Mouse (Mus musculus): ENCODE measurements at regions not wholly inside any gene's neighbourhood (a gene's known extent, or its start where the extent isn't known, plus 50 kb on each side); places are given as distances from the start of the nearest gene placed in this dataset.
A peak's percentile ranks its signal among the peaks of the same experiment; 100 is the strongest.

DNA sequence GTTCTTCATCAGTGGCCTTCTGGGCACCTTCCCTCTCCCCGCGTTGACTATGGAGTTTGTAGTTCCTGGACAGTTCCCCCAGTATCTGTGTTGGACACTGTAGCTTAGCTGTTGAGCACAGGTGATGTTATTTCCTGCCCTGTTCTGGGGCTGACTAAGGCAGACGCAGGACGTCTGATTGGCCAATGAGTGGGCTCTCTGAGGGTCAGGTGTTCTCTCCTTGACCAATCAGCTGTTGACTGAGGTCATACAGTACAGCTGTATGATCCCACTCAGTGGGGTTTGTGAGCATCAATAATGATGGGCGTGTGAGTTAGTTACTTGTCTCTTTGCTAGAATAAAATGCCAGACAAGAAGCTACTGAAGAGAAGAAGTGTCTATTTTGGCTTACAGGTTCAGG lies 91.6 kb upstream of the Zc3h12a start:
- no peak overlapping the region for H3K9ac ChIP-seq (replicated peaks)
- no peak overlapping the region for H3K4me2 ChIP-seq (replicated peaks)
- H3K27me3 ChIP-seq: peaks cover 32% of the 10 kb centered on the region
- H3K27ac ChIP-seq (replicated peaks): no peak overlapping the region
- 95% methylated on average over 5 of the region's 5 CpGs for WGBS
- H3K4me1 ChIP-seq: no peaks in the 10 kb centered on the region
- ATAC-seq (ENCODE audit: low FRiP score, low read depth): no peak
- H3K4me3 ChIP-seq: no peak overlapping the region
- H3K9me3 ChIP-seq: peaks cover 8% of the 10 kb centered on the region
- H3K36me3 ChIP-seq: no peaks in the 10 kb centered on the region

DNA sequence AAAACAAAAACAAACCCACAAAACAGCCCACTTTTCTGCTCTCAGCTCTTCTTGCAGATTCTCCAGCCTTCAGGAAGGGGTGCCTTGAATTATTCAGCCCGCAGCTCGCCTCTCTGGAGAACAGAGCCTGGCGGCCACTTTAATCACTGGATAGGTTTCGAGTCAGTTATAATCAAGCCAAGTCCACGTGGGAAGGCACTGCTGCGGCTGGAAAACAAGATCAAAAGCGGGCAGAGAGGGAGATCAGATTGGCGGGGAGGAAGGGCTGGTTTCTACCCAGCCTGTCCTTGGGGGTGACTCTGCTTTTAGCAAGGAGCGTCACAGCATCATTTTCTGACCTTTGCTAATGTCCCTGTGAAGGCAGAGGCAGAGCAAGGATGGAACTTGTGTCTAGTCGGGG lies 86.7 kb upstream of the Zc3h12a start:
- H3K9me3 ChIP-seq: peaks cover 8% of the 10 kb centered on the region
- no peak for ATAC-seq (ENCODE audit: low FRiP score, low read depth)

DNA sequence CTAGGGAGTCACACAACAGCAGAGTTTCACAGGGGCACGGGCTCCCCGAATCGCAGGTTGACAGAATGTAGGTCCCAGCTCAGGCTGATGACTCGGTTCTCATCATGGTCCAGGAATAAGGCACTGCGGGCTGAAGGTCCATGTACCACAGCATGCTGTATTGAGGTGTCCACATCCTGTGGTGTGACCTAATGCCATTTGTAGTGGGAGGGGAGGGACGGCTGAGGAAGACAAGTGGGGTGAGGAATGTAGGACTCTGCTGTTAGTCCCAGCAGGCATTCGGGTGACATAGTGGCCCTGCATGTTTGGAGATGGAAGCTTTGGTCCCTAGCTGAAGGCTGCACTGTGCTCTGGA lies 84.5 kb upstream of the Zc3h12a start:
- no peak for ATAC-seq (ENCODE audit: low FRiP score, low read depth)
- 0 out of 2 replicates have a peak, but pooled peaks cover 2% of the 10 kb centered on the region for H3K4me1 ChIP-seq

More for the DNA sequence above, 86.7 kb upstream of the Zc3h12a start:
- WGBS: 59% methylated on average over 10 of the region's 10 CpGs
- no peak overlapping the region for H3K4me3 ChIP-seq
- no peak overlapping the region for H3K9ac ChIP-seq (replicated peaks)
- peaks cover 23% of the 10 kb centered on the region for H3K27me3 ChIP-seq
- 0 out of 2 replicates have a peak overlapping the region, but pooled peaks have one; percentile 15 for H3K27ac ChIP-seq (replicated peaks)
- 0 out of 2 replicates have a peak, but pooled peaks cover 2% of the 10 kb centered on the region for H3K4me1 ChIP-seq
- H3K4me2 ChIP-seq (replicated peaks): no peak overlapping the region
- no peaks in the 10 kb centered on the region for H3K36me3 ChIP-seq

DNA sequence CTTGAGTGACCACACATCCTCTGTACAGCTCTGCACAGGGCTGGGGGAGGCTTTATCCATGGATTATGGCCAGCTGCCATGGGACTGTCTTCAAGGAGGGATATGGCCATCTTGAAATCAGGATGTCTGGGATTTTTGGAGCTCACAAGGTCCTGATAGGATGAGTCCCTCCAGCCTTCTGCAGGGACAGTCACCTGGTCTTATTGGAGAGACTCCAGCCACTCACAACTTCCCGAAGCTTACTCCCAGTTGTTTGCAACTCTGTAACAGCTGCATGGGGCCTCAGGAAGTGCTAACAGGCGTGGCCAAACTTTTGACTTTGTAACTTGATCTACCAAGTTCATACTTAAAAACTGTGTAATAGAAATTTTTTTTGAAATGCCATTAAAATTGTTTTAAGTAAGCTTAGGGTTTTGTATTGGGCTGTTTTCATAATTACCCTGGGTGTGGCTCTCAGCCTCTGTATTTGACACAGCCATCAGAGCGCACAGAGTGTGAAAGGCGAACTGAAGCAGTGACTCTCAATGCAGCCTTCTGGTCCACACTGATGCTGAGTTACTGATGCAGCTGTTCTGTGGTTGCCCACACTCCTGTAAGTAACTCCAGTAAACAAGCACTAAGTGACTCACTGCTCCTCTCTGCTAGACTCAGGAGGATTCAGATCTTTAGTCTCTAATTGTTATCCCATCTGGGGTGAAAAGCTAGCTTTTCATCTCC lies 84.0 kb upstream of the Zc3h12a start:
- no peak overlapping the region for H3K9ac ChIP-seq (replicated peaks)
- H3K36me3 ChIP-seq: no peaks in the 10 kb centered on the region
- ATAC-seq (ENCODE audit: low FRiP score, low read depth): no peak
- H3K27ac ChIP-seq (replicated peaks): no peak overlapping the region
- 70% methylated on average over 4 of the region's 4 CpGs for WGBS
- no peak overlapping the region for H3K4me2 ChIP-seq (replicated peaks)
- peaks cover 11% of the 10 kb centered on the region; the same call in 1 of the 2 replicates for H3K27me3 ChIP-seq
- no peak overlapping the region for H3K4me3 ChIP-seq
- peaks cover 8% of the 10 kb centered on the region for H3K9me3 ChIP-seq
- 0 out of 2 replicates have a peak, but pooled peaks cover 2% of the 10 kb centered on the region for H3K4me1 ChIP-seq

More for the DNA sequence above, 84.5 kb upstream of the Zc3h12a start:
- Histone ChIP-seq H3K4me2 (replicated peaks) (no peak overlapping the region), H3K27ac (replicated peaks) (no peak overlapping the region), H3K27me3 (peaks cover 11% of the 10 kb centered on the region; the same call in 1 of the 2 replicates), H3K36me3 (no peaks in the 10 kb centered on the region), H3K9me3 (peaks cover 8% of the 10 kb centered on the region), H3K4me3 (no peak overlapping the region), H3K9ac (replicated peaks) (no peak overlapping the region)
- 57% methylated on average over 7 of the region's 7 CpGs for WGBS

DNA sequence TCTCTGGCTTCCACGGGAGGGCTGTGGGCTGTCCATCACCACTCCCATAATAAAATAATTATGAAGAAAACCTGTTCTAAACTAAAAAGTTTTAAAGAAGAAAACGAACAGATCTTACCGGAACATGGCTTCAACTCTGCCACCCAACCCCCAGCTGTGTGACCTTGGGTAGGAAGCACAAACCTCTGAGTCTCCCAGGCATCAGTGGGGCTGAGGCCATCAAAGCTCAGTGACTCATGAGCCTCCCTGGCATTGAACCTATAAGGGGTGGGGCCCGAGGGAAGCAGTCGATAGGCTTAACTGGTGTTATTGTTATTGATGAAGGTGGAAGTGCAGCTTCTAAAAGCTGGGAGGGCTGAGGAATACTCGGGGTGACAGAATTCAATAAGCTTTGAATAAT lies 83.1 kb upstream of the Zc3h12a start:
- Histone ChIP-seq H3K27ac (replicated peaks) (no peak overlapping the region), H3K27me3 (peaks cover 11% of the 10 kb centered on the region; the same call in 1 of the 2 replicates), H3K4me3 (no peak overlapping the region), H3K9me3 (peaks cover 4% of the 10 kb centered on the region), H3K4me2 (replicated peaks) (no peak overlapping the region), H3K9ac (replicated peaks) (no peak overlapping the region), H3K4me1 (0 out of 2 replicates have a peak, but pooled peaks cover 2% of the 10 kb centered on the region), H3K36me3 (no peaks in the 10 kb centered on the region)
- no peak for ATAC-seq (ENCODE audit: low FRiP score, low read depth)
- WGBS: 77% methylated on average over 6 of the region's 6 CpGs

DNA sequence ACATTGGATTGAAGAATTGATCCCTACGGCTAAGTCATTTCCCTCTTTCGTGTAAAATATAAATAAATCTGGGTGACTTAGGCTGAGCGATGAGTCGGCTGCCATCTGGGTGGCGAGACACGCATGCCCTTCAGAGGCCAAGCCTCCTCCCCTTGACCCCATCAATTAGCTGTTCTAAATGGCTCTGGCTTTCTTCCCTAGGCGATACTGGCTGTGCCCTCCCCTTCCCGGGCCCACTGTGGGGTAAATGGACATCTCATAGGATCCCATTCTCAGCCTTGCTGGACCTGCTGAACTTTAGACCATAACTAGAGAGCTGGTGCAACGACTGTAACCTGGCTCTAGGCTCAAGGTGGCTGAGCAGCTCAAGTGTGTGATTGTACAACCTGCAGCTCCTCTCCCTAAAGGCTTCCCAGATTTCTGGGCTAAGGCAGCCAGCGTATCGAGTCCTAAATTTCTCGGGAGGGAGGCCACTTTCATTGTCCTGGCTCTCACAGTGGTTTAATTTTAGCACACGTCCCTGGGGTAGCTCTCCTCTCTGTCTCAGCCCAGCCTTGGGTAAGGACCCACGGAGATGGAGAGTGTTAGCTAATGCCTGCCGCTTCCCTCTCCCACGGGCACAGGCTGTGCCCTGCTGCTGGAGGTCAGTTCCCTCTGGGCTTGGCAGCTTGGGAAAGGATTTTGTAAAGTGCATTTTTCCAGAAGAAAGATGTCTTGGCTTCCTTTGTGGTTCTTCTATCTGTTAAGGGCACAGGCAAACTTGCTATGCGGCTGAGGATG lies 80.7 kb upstream of the Zc3h12a start:
- WGBS: 79% methylated on average over 17 of the region's 17 CpGs
- no peak overlapping the region for H3K4me2 ChIP-seq (replicated peaks)
- no peak overlapping the region for H3K4me3 ChIP-seq
- no peaks in the 10 kb centered on the region for H3K4me1 ChIP-seq
- no peak overlapping the region for H3K9ac ChIP-seq (replicated peaks)
- H3K36me3 ChIP-seq: no peaks in the 10 kb centered on the region
- H3K27me3 ChIP-seq: peaks cover 13% of the 10 kb centered on the region
- no peak overlapping the region for H3K27ac ChIP-seq (replicated peaks)
- H3K9me3 ChIP-seq: no peaks in the 10 kb centered on the region
- no peak for ATAC-seq (ENCODE audit: low FRiP score, low read depth)

DNA sequence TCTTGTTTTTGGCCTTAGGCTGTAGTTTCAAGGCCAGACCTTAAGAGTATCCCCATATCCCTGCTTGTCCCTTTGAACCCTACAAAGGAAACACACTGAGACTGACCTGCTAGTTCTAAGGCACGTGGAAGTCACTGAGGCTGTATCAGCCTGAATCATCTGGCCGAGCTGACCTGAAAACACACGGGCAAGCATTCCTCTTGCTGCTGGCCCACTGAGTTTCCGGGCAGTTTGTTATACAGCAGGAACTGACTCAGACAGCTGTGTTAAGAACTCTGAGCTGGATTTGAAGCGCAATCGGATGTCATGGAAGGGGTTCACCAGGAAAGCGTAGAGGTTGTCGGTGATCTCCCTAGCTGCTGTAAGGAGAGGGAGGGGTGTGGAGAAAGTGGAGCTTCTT lies 75.9 kb upstream of the Zc3h12a start:
- no peak overlapping the region for H3K4me2 ChIP-seq (replicated peaks)
- H3K27ac ChIP-seq (replicated peaks): no peak overlapping the region
- H3K4me3 ChIP-seq: no peak overlapping the region
- H3K9me3 ChIP-seq: no peaks in the 10 kb centered on the region
- 91% methylated on average over 8 of the region's 8 CpGs for WGBS
- no peaks in the 10 kb centered on the region for H3K36me3 ChIP-seq
- H3K27me3 ChIP-seq: peaks cover 31% of the 10 kb centered on the region
- ATAC-seq (ENCODE audit: low FRiP score, low read depth): no peak
- H3K4me1 ChIP-seq: 0 out of 2 replicates have a peak, but pooled peaks cover 4% of the 10 kb centered on the region
- H3K9ac ChIP-seq (replicated peaks): no peak overlapping the region

DNA sequence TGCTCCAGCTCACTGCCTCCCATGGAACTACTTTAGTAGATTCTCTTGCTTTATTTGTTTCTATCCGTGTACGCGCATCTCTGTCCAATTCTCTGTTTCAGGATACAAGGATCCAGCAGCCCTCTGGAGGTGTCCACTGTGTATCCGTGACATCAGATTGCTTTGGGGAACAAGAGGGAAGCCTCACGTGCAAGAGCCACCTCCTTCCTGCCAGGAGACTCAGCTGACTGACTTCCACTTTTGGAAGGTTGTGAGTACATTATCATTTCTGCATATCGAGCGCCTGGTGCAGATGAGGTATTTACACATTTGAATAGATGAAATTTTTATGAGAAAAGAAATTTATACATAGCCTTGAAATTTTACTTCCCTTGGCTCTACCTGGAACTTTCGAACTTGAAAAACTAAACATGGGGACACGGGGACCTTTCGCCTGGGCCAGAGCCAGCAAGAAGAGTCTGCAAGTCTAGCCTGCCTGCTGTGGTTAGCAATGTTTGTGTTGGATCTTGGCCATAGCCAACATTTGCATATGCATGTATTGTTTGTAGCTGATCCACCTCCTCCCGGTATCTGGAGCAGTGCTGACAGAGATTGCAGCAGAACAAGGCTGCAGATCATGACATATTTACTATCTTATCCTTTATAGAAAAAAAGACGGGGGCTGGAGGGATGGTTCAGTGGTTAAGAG lies 74.1 kb upstream of the Zc3h12a start:
- H3K9me3 ChIP-seq: no peaks in the 10 kb centered on the region
- no peaks in the 10 kb centered on the region for H3K36me3 ChIP-seq
- peaks cover 10% of the 10 kb centered on the region; the same call in 1 of the 2 replicates for H3K4me1 ChIP-seq
- H3K9ac ChIP-seq (replicated peaks): no peak overlapping the region
- H3K27ac ChIP-seq (replicated peaks): no peak overlapping the region
- ATAC-seq (ENCODE audit: low FRiP score, low read depth): no peak
- 87% methylated on average over 12 of the region's 12 CpGs for WGBS
- peaks cover 49% of the 10 kb centered on the region for H3K27me3 ChIP-seq
- no peak overlapping the region for H3K4me3 ChIP-seq
- H3K4me2 ChIP-seq (replicated peaks): no peak overlapping the region

DNA sequence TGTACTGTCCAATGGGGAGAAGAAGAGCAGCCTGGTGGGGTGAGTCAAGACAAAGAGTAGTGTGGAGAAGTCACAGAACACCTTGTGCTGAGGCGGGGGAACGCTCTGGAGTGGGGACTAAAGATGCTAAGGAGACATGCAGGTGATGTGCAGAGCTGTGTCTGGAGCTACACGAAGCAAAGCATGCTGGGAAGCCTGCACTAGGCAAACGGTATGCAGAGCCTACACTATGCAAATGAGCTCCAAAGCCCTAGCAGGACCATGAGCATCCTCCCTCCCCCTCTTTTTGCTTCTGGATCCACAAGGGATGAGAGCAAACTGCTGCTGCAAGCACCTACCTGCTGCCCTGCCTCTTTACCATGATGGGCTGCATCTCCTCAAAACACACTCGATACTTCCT lies 73.1 kb upstream of the Zc3h12a start:
- Histone ChIP-seq H3K4me1 (peaks cover 12% of the 10 kb centered on the region; the same call in 1 of the 2 replicates), H3K4me3 (no peak overlapping the region), H3K4me2 (replicated peaks) (no peak overlapping the region), H3K27ac (replicated peaks) (no peak overlapping the region), H3K36me3 (no peaks in the 10 kb centered on the region), H3K27me3 (peaks cover 58% of the 10 kb centered on the region), H3K9me3 (no peaks in the 10 kb centered on the region), H3K9ac (replicated peaks) (no peak overlapping the region)
- ATAC-seq (ENCODE audit: low FRiP score, low read depth): peak; percentile 41; the same call in 1 of the 2 replicates
- 63% methylated on average over 5 of the region's 5 CpGs for WGBS

DNA sequence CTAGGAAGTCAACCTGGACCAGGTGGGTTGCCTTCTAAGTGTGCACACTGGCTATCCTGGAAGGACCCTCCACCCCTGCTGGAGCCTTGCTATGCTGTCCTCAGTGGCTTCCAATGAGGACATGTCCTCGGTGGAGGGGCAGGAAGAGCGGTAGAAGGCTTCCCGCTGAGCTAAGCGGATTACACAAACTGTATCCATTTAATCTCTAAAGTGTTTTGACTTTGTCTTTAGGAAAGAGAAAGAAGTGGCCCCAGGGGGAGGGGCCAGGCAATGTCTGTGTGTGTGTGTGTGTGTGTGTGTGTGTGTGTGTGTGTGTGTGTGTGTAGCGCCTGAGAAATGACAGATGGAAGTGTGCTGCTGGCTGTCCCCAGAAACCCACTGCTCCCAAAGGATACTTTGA lies 71.6 kb upstream of the Zc3h12a start:
- ATAC-seq (ENCODE audit: low FRiP score, low read depth): no peak
- Histone ChIP-seq H3K4me3 (no peak overlapping the region), H3K4me2 (replicated peaks) (no peak overlapping the region), H3K27ac (replicated peaks) (no peak overlapping the region), H3K27me3 (peaks cover 65% of the 10 kb centered on the region), H3K9me3 (no peaks in the 10 kb centered on the region), H3K36me3 (no peaks in the 10 kb centered on the region), H3K9ac (replicated peaks) (no peak overlapping the region), H3K4me1 (peaks cover 24% of the 10 kb centered on the region)
- WGBS: 23% methylated on average over 5 of the region's 5 CpGs

DNA sequence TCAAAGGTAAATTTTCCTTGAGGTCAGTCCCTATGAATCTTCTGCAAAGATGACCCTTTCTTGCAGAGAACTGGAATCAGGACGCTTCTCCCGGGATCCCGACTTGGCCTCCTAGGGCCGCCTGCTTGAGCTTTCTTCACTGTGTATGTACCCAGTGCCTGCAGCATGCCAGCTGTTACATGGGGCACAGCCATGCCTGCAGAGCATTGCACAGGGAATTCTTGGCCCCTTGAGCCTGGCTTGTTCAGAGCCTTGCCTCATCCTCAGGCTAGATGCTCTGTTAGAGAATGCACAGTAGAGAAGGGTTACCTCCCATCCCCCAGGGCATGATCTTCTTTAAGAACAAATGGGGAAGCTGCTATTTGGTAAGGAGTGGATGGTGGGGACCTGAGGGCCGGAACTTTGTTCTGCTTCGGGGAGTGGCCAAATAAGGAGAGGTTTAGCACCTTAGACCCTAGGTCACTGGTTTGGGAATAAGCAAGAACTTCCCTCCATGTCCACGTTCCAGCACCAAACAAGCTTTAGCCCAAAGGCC lies 68.3 kb upstream of the Zc3h12a start:
- 77% methylated on average over 7 of the region's 7 CpGs for WGBS
- Histone ChIP-seq H3K4me1 (peaks cover 30% of the 10 kb centered on the region), H3K27ac (replicated peaks) (no peak overlapping the region), H3K27me3 (peaks cover 61% of the 10 kb centered on the region), H3K36me3 (no peaks in the 10 kb centered on the region), H3K4me3 (no peak overlapping the region), H3K4me2 (replicated peaks) (no peak overlapping the region), H3K9ac (replicated peaks) (no peak overlapping the region), H3K9me3 (no peaks in the 10 kb centered on the region)
- ATAC-seq (ENCODE audit: low FRiP score, low read depth): no peak

Measured in midbrain, embryonic 12.5 days (tissue).